Mouse (Mus musculus) liver, adult (tissue): ENCODE measurements around the gene Pkp2.

Source experiments
- GATA4 ChIP-seq: IDR thresholded peaks from 2 replicates; pipeline ENCODE4 v1.6.1; 2014; ENCODE audit warnings: mild to moderate bottlenecking, low read length; ENCODE audit not compliant: insufficient replicate concordance

The Pkp2 gene

DNA sequence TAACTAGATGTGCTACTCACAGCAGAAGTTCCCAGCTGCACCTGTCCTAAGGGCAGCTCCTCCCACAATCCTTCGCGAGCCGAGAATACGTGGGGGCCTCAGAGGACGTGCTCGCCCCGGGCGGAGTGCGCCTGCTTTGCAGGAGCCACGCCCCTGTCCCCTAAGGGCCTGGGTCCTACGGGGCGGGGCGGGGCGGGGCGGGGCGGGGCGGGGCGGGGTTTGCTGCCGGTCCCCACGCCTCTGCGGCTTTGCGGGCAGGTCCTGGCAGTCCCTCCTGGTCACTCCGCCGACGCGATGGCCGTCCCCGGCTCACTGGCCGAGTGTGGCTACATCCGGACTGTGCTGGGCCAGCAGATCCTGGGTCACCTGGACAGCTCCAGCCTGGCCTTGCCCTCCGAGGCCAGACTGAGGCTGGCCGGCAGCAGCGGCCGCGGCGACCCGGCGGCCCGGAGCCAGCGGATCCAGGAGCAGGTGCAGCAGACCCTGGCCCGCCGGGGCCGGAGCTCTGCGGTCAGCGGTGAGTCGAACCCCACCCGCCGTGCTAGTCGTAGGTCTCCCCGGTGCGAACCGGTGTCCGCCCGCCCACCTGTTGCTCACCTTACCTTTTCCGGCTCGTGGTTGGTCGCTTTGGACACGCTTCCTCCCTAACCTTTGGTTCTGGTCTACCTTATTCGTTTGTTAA lies at the start of gene Pkp2:
Pkp2 (plus strand) TSS at position 240 of the 682 bp plus-strand sequence.
- no peak; the same call in 1 of the 2 replicates for TF ChIP-seq GATA4

GRCm38 (mm10) chr16:16197374-16197773 lies 15.7 kb upstream of the Pkp2 start:
- TF ChIP-seq GATA4 = no peak

DNA sequence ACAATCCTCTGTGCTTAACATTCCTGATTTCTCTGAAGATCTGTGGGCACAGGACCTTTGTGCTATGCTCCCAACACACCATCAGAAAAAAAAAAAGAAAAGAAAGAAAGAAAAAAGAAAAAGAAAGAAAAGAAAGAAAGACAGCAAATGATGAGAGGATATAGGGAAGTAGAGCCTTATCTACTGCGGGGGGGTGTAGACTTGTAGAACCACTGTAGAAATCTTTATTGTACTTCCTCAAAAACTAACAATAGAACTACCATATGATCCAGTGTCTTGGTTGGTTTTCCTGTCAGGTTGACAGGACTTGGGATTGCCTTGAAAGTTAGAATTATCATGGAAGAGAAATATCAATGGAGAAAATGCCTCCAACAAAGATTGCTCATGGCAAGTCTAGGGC lies 8.5 kb upstream of the Pkp2 start:
- no peak for TF ChIP-seq GATA4

- TF ChIP-seq GATA4 = no peak
Measured at GRCm38 (mm10) chr16:16212723-16213078, 417 bp upstream of the Pkp2 start.

DNA sequence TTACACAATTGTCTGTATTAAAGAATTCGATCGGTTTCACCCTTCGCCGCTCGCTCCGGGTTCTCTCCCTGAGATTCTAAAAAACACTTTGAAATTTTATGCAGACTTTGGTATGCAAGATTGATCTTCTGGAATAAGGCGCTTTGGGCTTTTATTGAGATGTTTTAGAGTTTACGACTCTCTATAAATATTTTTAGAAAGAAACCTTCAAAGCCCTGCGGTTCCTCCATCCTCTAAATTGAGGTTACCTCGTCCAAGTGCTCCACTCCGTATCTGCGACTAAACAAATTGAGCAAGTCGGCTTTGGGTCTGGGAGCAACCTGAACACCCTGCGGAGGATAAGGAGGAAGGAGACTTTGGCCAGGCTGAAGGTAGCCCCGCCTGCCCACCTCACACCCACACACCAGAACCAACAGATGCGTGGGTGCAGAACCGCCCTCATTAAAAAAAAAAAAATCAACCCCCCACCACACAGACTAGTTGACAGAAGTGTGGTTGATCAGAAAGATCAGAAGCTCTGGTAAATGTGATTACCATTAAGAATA lies 715 bp downstream of the Pkp2 start:
- no peak for TF ChIP-seq GATA4

DNA sequence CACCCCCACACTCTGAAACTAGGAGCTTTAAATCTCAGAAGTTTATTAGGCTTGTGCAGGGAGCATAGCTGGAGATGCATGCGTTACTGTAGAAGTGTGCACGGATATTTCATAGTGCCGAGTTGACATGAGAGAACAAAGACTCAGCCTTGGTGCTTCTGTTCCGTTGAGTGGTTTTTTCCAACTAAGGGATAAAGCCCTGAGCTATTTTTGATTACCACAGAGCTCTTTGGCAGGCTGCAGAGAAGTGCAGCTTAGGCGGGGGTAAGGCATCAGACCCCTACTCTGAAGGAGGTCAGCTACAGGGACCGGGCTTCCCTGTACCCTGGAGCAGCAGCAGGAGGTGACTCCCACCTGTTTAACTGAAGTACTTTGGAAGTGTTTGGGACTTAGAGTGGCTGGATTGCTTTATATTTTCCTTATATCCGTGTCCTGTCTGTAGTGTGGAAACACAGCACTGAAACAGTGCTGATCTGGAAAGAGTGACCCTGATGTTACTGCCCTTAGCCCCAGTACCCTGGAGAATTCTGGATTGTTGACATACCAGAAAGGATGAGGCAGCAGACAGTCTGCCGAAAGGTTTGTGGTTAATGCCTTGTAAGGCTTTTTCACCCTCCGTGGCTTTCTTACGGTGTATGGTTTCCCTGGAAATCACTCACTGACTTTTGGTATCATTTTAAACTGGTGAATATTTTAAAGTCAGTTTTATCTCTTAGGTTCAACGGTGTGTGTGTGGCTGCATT lies 2.7 kb downstream of the Pkp2 start:
- no peak for TF ChIP-seq GATA4

GRCm38 (mm10) chr16:16216934-16217333 lies 3.8 kb downstream of the Pkp2 start:
- TF ChIP-seq GATA4 = no peak

- no peak for TF ChIP-seq GATA4
Measured at GRCm38 (mm10) chr16:16219835-16220234, 6.7 kb downstream of the Pkp2 start.

DNA sequence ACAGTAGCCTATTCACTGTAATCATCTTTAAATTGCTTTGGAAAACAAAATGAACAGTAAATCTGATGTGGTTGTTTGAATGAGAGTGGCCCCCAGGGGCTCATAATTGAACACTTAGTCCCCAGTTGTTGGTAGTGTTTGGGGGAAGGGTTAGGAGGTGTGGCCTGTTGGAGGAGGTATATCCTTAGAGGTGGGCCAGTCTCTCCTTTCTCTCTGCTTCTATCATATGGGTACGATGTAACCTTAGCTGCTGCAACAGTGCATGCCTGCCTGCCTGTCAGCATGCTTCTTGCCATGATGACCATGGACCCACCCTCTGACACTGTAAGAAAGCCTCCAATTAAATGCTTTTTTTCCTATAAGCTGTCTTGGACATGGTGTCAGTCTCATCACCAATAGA lies 9.5 kb downstream of the Pkp2 start:
- no peak for TF ChIP-seq GATA4

GRCm38 (mm10) chr16:16224506-16224924 lies 11.4 kb downstream of the Pkp2 start:
- peak; percentile 75; the same call in 1 of the 2 replicates for TF ChIP-seq GATA4

DNA sequence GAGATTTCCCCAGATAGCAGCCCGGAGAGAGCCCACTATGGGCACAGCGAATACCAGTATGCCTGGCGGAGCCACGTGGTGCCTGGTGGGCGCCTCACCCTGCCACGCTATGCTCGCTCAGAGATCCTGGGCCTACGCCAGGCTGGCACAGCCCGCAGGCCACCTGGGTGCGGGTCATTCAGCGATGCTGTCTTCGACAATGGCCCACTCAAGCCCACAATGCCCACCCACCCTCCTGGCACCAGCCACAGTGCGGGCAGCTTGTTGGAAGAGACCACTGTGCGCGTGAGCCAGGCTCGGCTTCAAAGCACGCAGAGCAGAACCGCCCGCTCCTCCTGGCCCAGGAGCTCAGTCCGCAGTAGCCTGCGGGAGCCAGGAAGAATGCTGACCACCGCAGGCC lies 12.7 kb downstream of the Pkp2 start:
- no peak for TF ChIP-seq GATA4

DNA sequence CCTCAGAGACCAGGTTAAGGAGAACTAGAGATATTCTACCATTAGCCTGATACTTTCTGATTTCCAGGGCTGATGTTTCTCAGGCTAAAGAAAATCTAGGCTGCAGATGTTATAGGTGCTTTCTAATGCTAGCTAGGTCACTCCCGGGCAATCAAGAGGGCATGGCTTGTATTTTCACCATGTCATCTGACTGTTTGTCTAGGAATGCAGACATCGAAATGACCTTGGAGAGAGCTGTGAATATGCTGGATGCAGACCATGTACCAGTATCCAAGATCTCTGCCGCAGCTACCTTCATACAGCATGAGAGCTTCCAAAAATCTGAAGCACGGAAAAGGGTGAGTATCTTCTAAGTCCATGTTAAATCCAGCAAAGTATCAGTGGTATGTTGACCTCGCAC lies 17.3 kb downstream of the Pkp2 start:
- TF ChIP-seq GATA4 = no peak

DNA sequence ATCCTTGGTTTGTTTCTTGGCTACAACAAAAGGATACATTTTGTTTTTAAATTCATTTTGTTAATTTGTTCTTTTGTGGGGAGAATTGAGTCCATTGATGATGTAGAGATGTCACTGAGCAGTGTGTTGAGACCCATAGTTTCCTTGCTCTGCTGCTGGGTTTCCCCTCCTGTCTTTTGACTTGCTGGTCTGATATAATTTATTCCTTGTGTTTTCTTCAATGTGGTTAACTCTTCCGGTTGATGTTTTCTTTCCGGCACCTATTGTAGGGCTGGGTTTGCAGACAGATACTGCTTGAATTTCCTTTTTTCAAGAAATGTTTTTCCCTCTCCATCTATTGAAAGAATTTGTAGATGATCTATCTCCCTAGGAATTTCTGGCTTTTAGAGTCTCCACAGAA lies 20.8 kb downstream of the Pkp2 start:
- TF ChIP-seq GATA4 = no peak

DNA sequence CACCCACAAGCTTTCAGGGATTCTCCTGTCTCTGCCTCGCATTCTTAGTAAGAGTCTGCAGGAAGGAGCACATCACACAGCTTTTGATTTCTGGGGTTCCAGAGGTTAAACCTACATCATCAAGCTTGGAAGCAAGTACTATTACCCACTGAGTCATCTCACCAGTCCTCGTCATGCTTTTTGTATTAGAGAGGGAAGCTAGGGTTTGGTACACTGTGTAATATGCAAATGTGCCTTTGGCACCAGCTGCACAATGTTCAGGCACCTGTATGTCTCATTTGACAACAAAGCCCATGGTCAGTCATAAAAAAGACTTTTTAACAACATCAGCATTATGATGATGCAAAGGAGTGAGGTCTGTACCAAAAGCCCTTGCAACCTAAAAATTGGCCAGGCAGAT lies 25.2 kb downstream of the Pkp2 start:
- no peak for TF ChIP-seq GATA4

GRCm38 (mm10) chr16:16244711-16245110 lies 31.6 kb downstream of the Pkp2 start:
- no peak for TF ChIP-seq GATA4

DNA sequence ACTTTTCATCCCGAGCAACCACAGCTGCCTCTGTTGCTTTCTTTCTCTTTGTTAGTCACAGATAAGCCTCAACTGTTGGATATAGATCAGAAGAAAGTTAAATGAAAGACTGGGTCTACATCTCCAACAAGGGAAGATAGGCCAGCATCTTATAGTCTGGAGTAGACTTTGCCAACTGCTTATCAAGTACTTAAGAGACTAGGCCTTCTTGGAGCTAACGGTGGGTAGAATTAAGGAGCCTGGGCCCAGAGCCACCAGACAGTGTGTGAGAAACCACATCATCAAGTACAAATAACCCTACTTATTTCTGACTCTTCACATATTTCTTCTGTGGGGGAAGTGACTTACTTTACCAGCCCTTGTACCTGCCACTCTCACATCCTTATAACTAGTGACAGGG lies 37.4 kb downstream of the Pkp2 start:
- TF ChIP-seq GATA4 = no peak

DNA sequence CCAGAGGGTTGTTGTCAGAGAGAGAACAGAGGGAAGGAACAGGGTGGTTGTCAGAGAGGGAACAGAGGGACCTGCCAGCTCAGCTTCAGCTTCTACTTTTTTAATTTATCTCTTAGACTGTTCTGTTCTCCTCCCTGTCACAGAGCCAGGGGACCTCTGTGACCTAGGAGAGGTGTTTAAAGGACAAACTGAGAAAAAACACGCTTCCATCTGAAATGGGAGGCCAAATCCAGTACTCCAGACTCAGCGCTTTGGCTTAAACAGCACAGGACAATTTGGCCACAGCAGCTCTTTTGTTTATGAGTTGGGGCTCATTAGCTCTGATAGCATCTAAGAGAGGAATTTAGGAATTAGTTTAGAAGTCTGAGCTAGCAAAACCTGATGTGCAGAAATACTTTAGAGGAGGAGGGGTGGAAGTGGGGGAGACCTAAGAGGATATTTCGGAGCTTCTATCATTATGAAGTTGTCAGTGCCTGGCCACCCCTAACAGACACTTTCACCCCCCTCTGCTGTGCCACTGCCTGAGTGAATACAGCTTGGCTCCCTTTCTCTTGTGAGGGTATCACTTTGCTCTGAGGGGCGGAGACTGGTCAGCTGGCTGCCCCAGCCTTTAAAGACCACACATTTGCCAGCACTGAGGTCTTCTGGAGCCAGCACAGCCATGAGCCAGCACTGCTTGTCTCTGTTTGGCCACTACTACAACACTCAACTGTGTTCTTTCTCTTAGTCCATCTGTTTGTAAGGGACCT lies 40.4 kb downstream of the Pkp2 start:
- no peak for TF ChIP-seq GATA4
